Mouse (Mus musculus) stomach, embryonic 14.5 days (tissue): ENCODE measurements at regions not wholly inside any gene's neighbourhood (a gene's known extent, or its start where the extent isn't known, plus 50 kb on each side); places are given as distances from the start of the nearest gene placed in this dataset.

Source experiments
- ATAC-seq: fragments of 200-750 bp; cut with Nextera tagmentation; 2 replicates; pipeline ENCODE4 v1.8.0; 2017; ENCODE audit warnings: low read depth, moderate TSS enrichment; ENCODE audit not compliant: insufficient number of reproducible peaks, insufficient read depth, low FRiP score
- H3K27ac ChIP-seq: fragments of 300-500 bp; sonication (generic); 2 replicates; pipeline ENCODE4 v1.5.1; 2014; ENCODE audit warnings: mild to moderate bottlenecking, low read length, moderate library complexity, mixed read lengths
- H3K27me3 ChIP-seq: fragments of 300-500 bp; sonication (generic); 2 replicates; pipeline ENCODE4 v1.6.1; 2014; ENCODE audit warnings: low read length, control low read depth, mixed read lengths; ENCODE audit not compliant: control insufficient read depth, insufficient read depth
- H3K36me3 ChIP-seq: fragments of 300-500 bp; sonication (generic); 2 replicates; pipeline ENCODE4 v1.6.1; 2014; ENCODE audit warnings: mild to moderate bottlenecking, control low read depth, low read length, moderate library complexity, mixed read lengths; ENCODE audit not compliant: control insufficient read depth, insufficient read depth
- H3K4me1 ChIP-seq: fragments of 300-500 bp; sonication (generic); 2 replicates; pipeline ENCODE4 v1.6.1; 2014; ENCODE audit warnings: low read length, control low read depth, mixed read lengths; ENCODE audit not compliant: control insufficient read depth, insufficient read depth
- H3K4me2 ChIP-seq: fragments of 300-500 bp; sonication (generic); replicated peaks from 2 replicates; pipeline ENCODE4 v1.6.1; 2014; ENCODE audit warnings: low read depth, low read length, control low read depth
- H3K4me3 ChIP-seq: fragments of 300-500 bp; sonication (generic); 2 replicates; pipeline ENCODE4 v1.5.1; 2014; ENCODE audit warnings: low read depth, low read length, control low read depth
- H3K9ac ChIP-seq: fragments of 300-500 bp; sonication (generic); replicated peaks from 2 replicates; pipeline ENCODE4 v1.6.1; 2014; ENCODE audit warnings: low read depth, mild to moderate bottlenecking, control low read depth, low read length, moderate library complexity, mixed read lengths
- H3K9me3 ChIP-seq: fragments of 300-500 bp; sonication (generic); 2 replicates; pipeline ENCODE4 v1.6.1; 2016; ENCODE audit warnings: low read depth, low read length, control low read depth; ENCODE audit not compliant: control insufficient read depth
- WGBS: fragments of 180-500 bp; shearing (Covaris S2); extraction: QIAGEN DNeasy Blood & Tissue Kit; methylation state at CpG from one replicate; pipeline ENCODE4 v1.1.7; 2014; 5-methylcytosine and 5-hydroxymethylcytosine counted together

- no peaks in the 10 kb centered on the region for H3K36me3 ChIP-seq
- H3K4me1 ChIP-seq, result no peaks in the 10 kb centered on the region
- no peak overlapping the region for H3K4me2 ChIP-seq
- peak; percentile 81 for ATAC-seq
- no peak overlapping the region for H3K27ac ChIP-seq
- H3K4me3 ChIP-seq, result no peak overlapping the region
- no peak overlapping the region for H3K9ac ChIP-seq
- H3K27me3 ChIP-seq, result no peaks in the 10 kb centered on the region
- 35% methylated on average over 9 of the region's 9 CpGs for WGBS
- no peaks in the 10 kb centered on the region for H3K9me3 ChIP-seq
Measured at GRCm38 (mm10) chr8:81097076-81097819, 82.5 kb upstream of the Usp38 start.

GRCm38 (mm10) chr8:81095237-81095636 lies 80.5 kb upstream of the Usp38 start:
- H3K36me3 ChIP-seq, result no peaks in the 10 kb centered on the region
- H3K4me3 ChIP-seq, result no peak overlapping the region
- H3K4me2 ChIP-seq, result no peak overlapping the region
- no peaks in the 10 kb centered on the region for H3K9me3 ChIP-seq
- no peak for ATAC-seq
- H3K9ac ChIP-seq, result no peak overlapping the region
- H3K27ac ChIP-seq, result no peak overlapping the region
- H3K27me3 ChIP-seq, result no peaks in the 10 kb centered on the region
- WGBS, result 79% methylated on average over 2 of the region's 2 CpGs
- H3K4me1 ChIP-seq, result no peaks in the 10 kb centered on the region

GRCm38 (mm10) chr8:81080865-81081637 lies 66.3 kb upstream of the Usp38 start:
- Histone ChIP-seq H3K4me1 (no peaks in the 10 kb centered on the region), H3K9me3 (no peaks in the 10 kb centered on the region), H3K27ac (no peak overlapping the region), H3K27me3 (no peaks in the 10 kb centered on the region), H3K36me3 (no peaks in the 10 kb centered on the region), H3K4me3 (no peak overlapping the region), H3K4me2 (no peak overlapping the region), H3K9ac (no peak overlapping the region)
- no peak for ATAC-seq
- 72% methylated on average over 12 of the region's 12 CpGs for WGBS

- Histone ChIP-seq H3K36me3 (no peaks in the 10 kb centered on the region), H3K9ac (no peak overlapping the region), H3K4me3 (no peak overlapping the region), H3K4me2 (no peak overlapping the region), H3K27me3 (no peaks in the 10 kb centered on the region), H3K9me3 (no peaks in the 10 kb centered on the region), H3K4me1 (no peaks in the 10 kb centered on the region), H3K27ac (no peak overlapping the region)
- WGBS, result 69% methylated on average over 8 of the region's 8 CpGs
- no peak for ATAC-seq
Measured at GRCm38 (mm10) chr8:81079887-81080300, 65.2 kb upstream of the Usp38 start.

GRCm38 (mm10) chr8:81069080-81069840 lies 54.5 kb upstream of the Usp38 start:
- no peaks in the 10 kb centered on the region for H3K4me1 ChIP-seq
- H3K9ac ChIP-seq, result no peak overlapping the region
- no peaks in the 10 kb centered on the region for H3K9me3 ChIP-seq
- no peaks in the 10 kb centered on the region for H3K27me3 ChIP-seq
- WGBS, result 76% methylated on average over 5 of the region's 5 CpGs
- no peak for ATAC-seq
- no peak overlapping the region for H3K4me3 ChIP-seq
- no peaks in the 10 kb centered on the region for H3K36me3 ChIP-seq
- H3K4me2 ChIP-seq, result no peak overlapping the region
- H3K27ac ChIP-seq, result no peak overlapping the region

- H3K4me2 ChIP-seq, result no peak overlapping the region
- H3K36me3 ChIP-seq, result no peaks in the 10 kb centered on the region
- H3K4me1 ChIP-seq, result no peaks in the 10 kb centered on the region
- no peak overlapping the region for H3K27ac ChIP-seq
- H3K9ac ChIP-seq, result no peak overlapping the region
- H3K9me3 ChIP-seq, result no peaks in the 10 kb centered on the region
- H3K4me3 ChIP-seq, result no peak overlapping the region
- 50% methylated on average over 3 of the region's 3 CpGs for WGBS
- peak; percentile 69; the same call in 1 of the 2 replicates for ATAC-seq
- no peaks in the 10 kb centered on the region for H3K27me3 ChIP-seq
Measured at GRCm38 (mm10) chr8:81068519-81068918, 53.8 kb upstream of the Usp38 start.

GRCm38 (mm10) chr8:81066765-81067164 lies 52.0 kb upstream of the Usp38 start:
- H3K4me2 ChIP-seq, result no peak overlapping the region
- no peak overlapping the region for H3K9ac ChIP-seq
- no peaks in the 10 kb centered on the region for H3K9me3 ChIP-seq
- no peak for ATAC-seq
- WGBS, result 89% methylated on average over 2 of the region's 2 CpGs
- no peaks in the 10 kb centered on the region for H3K4me1 ChIP-seq
- no peak overlapping the region for H3K4me3 ChIP-seq
- H3K36me3 ChIP-seq, result no peaks in the 10 kb centered on the region
- no peaks in the 10 kb centered on the region for H3K27me3 ChIP-seq
- H3K27ac ChIP-seq, result no peak overlapping the region
